Comparison of ENCODE assay signal across 8 mouse cellular contexts in genomic region chr11:117076576-117077196, GRCm38 (mm10). TPM values are rescaled to one million over a fixed set of nuclear protein-coding genes. Genes with fewer than 3 reads are reported as not detected.
DNase-seq lines count a peak whose midpoint lies in the region; ATAC-seq lines count a peak whose summit lies in the region.

No protein-coding gene starts in this region.

- ATAC-seq in forebrain, embryonic 16.5 days = peak; percentile 84

- H3K9me3 ChIP-seq in forebrain, embryonic 16.5 days (ENCODE audit: control insufficient read depth, low read length) = no peaks in the 10 kb centered on the region

- DNase-seq in MEL-GATA-1-ER (ENCODE audit: extremely low read depth, low read depth) = peak; percentile 78
- peak; percentile 86 to 88 for DNase-seq in cerebellum, adult 18-20 months
- DNase-seq in heart, postnatal 36 days = peak; percentile 86
- DNase-seq in layer of hippocampus, adult 8-10 months (ENCODE audit: low spot score in 2 of 2) = peak; percentile 69 to 75
- peak; percentile 91 for DNase-seq in lung, postnatal 10 days
- DNase-seq in ovary, postnatal 14 days (ENCODE audit: low spot score) = peak; percentile 70
- DNase-seq in thymus, postnatal 10 days (ENCODE audit: low spot score in 2 of 2) = peak; percentile 73 to 81

- H3K36me3 ChIP-seq in forebrain, embryonic 16.5 days (ENCODE audit: control insufficient read depth, insufficient read depth) = peaks cover 18% of the 10 kb centered on the region

- intact Hi-C loops in heart, postnatal 36 days (cut with DNase I) = loop anchor here (5.0 kb wide), 2 partner anchors 81 to 236 kb away; no protein-coding TSS in a partner anchor

- under 1% methylated on average over 54 of the region's 54 CpGs for WGBS in forebrain, embryonic 16.5 days

- no peaks in the 10 kb centered on the region for H3K27me3 ChIP-seq in forebrain, embryonic 16.5 days (replicated peaks; ENCODE audit: control insufficient read depth, insufficient read depth, low read length)

- H3K4me2 ChIP-seq in forebrain, embryonic 16.5 days (ENCODE audit: low read length) = peak overlapping the region; percentile 83

- H3K27ac ChIP-seq in forebrain, embryonic 16.5 days (ENCODE audit: low read length) = peak overlapping the region; percentile 75

- H3K4me1 ChIP-seq in forebrain, embryonic 16.5 days (replicated peaks; ENCODE audit: control insufficient read depth, insufficient read depth, low read length) = peaks cover 24% of the 10 kb centered on the region

- H3K4me3 ChIP-seq in forebrain, embryonic 16.5 days (replicated peaks; ENCODE audit: low read length) = peak overlapping the region; percentile 81

- H3K9ac ChIP-seq in forebrain, embryonic 16.5 days (replicated peaks; ENCODE audit: low read depth, low read length) = peak overlapping the region; percentile 88

RNA-seq across cellular contexts. Expression of gene Sec14l1, which starts 38.3 kb away (rescaled TPM):
- polyA plus RNA-seq in forebrain, embryonic 16.5 days (2015; fragmentation: Nextera tagmentation; extraction: Ambion mirVana) = 76.9 and 83.7 TPM in 2 replicates
- 10 to 100 TPM; 67.9 to 75.2 TPM for total RNA-seq in heart, postnatal 36 days (2021)
- 100 to 1,000 TPM; 221 to 238 (median 233) TPM for total RNA-seq in layer of hippocampus, adult 8-10 months (2022)

Comparison
In these comparisons a context has a peak if more than half of its experiments do, and no peak if none do; other contexts are left out.
1. Peak in every context shown above with its lines: DNase-seq, ATAC-seq, H3K4me3 ChIP-seq and H3K27ac ChIP-seq.